Mouse (Mus musculus): Measurements from ENCODE around the gene Aebp2.

GRCm38 (mm10) chr6:140624096-140625051 is 1.9 kb downstream of the Aebp2 start:
- no peak for TF ChIP-seq CTCF (IDR thresholded peaks at IDR 0.05; ENCODE audit: low read depth)
- TF ChIP-seq EP300 (optimal IDR thresholded peaks at IDR 0.05) = no peak

Data from stomach, postnatal 0 days (tissue).